Mouse (Mus musculus) heart, postnatal 14 days (tissue): ENCODE measurements at regions not wholly inside any gene's neighbourhood (a gene's known extent, or its start where the extent isn't known, plus 50 kb on each side); places are given as distances from the start of the nearest gene placed in this dataset.

Source experiments
- DNase-seq, 2 experiments: peaks; one replicate each; pipeline ENCODE4 v3.0.0; 2021 to 2022
- intact Hi-C: fragments of 180-260 bp; cut with DNase I; formaldehyde crosslinking; loops from one replicate; pipeline ENCODE4 v1.15.1; 2025

GRCm38 (mm10) chrX:5765702-5766101 is 96.8 kb downstream of the Btbd35f7 start:
- no peak for DNase-seq
- intact Hi-C loops = no loop called here

DNA sequence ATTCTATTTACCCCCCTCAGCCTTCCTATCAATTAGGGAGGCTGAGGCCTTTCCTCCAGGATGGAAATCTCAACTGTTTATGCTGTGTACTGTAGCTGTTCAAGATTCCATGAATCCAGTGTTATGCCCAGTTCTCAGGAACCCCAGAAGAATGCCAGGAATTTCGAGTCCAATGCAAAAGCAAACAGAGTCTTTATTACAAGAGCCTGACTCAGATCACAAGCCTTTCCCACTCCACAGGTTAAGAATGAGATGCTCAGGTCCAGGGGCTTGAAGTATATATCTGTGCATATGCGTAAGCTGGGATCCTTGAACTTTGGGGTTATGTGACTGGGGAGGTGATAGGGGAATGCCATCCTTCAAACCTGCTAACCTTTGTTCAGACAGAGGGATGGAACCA is 129.6 kb downstream of the Btbd35f7 start:
- DNase-seq = no peak
- intact Hi-C loops = no loop called here

- intact Hi-C loops = no loop called here
- no peak for DNase-seq
These were observed 130.0 kb downstream of the Btbd35f7 start for GRCm38 (mm10) chrX:5798902-5799301.

DNA sequence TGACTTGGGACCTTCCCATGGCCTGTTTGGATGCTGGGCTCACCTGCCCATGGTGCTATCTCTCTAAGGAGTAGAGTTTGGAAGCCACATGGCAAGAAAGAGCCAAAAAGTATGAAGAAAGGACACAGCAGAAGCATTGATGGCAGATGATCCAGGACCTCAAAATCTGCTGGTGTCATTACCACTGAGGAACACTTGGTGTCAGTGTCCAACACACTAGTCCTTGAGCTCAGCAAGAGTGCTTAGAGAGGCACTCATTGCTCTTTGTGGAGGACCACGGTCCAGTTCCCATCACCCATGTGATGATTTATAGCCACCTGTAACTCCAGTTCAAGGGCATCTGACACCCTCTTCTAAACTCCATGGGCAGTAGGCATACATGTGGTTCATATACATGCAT is 134.3 kb downstream of the Btbd35f7 start:
- intact Hi-C loops = loop anchor here (10.0 kb wide), 1 partner anchor 292 kb away; no protein-coding TSS in a partner anchor

More for the DNA sequence above, 134.3 kb downstream of the Btbd35f7 start:
- DNase-seq = no peak
